In the genomic region with DNA sequence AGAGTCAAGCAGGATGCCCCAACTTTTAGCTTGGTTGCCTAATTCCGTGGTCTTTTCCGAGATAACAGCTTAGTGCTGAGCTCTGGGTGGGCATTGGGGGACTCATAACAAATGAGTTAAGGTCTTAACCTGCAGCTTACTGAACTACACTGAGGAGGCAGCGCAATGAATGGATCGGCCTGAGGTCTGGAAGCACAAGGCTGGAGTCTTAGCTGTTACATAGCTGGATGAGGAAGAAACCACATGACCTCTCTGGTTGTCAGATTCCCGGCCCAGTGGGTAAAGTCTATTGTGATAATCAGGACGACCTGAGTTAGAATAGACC, we compare ENCODE assay signal across 9 mouse cellular contexts. TPM values are rescaled to one million over a fixed set of nuclear protein-coding genes. Genes with fewer than 3 reads are reported as not detected.
DNase-seq lines count a peak whose midpoint lies in the region; ATAC-seq and TF ChIP-seq lines count a peak whose summit lies in the region.
"Had no signal": no experiment of that assay in that cellular context is flagged by ENCODE, and none has a peak within 500 bp of the region (broad histone marks: within the 10 kb centered on the region; RNA-seq: fewer than 3 reads in every experiment).

No protein-coding gene starts in this region.

- no peak for TF ChIP-seq CTCF in gastrocnemius, adult 2 months (IDR thresholded peaks at IDR 0.05)
- TF ChIP-seq CTCF in testis, adult 2 months (IDR thresholded peaks at IDR 0.05; ENCODE audit: control insufficient read depth, insufficient read depth, insufficient replicate concordance, low read depth, low read length), result no peak

- no peak for DNase-seq in gastrocnemius, adult 2 months
- DNase-seq in gastrocnemius, postnatal 4 days (ENCODE audit: low spot score in 2 of 2), result no peak
- DNase-seq in testis, postnatal 14 days (ENCODE audit: low spot score), result no peak
- DNase-seq in liver, embryonic 13.5 days, result no peak
- no peak for DNase-seq in Muller cell, postnatal 12 days (ENCODE audit: inconsistent ontology term)
- no peak for DNase-seq in yolk sac, embryonic 10.5 days (ENCODE audit: low spot score)

- H3K4me2 ChIP-seq in liver, embryonic 13.5 days, result peak overlapping the region; percentile 86

- H3K27me3 ChIP-seq in testis, adult 2 months (ENCODE audit: control insufficient read depth, insufficient read depth, low read length), result no peaks in the 10 kb centered on the region
- peaks cover 67% of the 10 kb centered on the region for H3K27me3 ChIP-seq in liver, embryonic 13.5 days

- TF ChIP-seq POLR2A in testis, adult 2 months (IDR thresholded peaks at IDR 0.05; ENCODE audit: control insufficient read depth, low read depth, low read length), result no peak

- H3K36me3 ChIP-seq in testis, adult 2 months (ENCODE audit: control insufficient read depth, insufficient read depth, low read length), result no peaks in the 10 kb centered on the region
- H3K36me3 ChIP-seq in liver, embryonic 13.5 days, result no peaks in the 10 kb centered on the region

- peak overlapping the region; percentile 88 for H3K4me3 ChIP-seq in gastrocnemius, adult 2 months
- H3K4me3 ChIP-seq in testis, adult 2 months (ENCODE audit: control insufficient read depth, low read depth, low read length), result peak overlapping the region; percentile 86
- H3K4me3 ChIP-seq in liver, embryonic 13.5 days (replicated peaks), result peak overlapping the region; percentile 65

- peaks cover 8% of the 10 kb centered on the region for H3K4me1 ChIP-seq in testis, adult 2 months (ENCODE audit: control insufficient read depth, insufficient read depth, low read length)
- peaks cover 21% of the 10 kb centered on the region for H3K4me1 ChIP-seq in liver, embryonic 13.5 days (replicated peaks)

- no peaks in the 10 kb centered on the region for H3K9me3 ChIP-seq in liver, embryonic 13.5 days (replicated peaks)

- H3K9ac ChIP-seq in liver, embryonic 13.5 days, result peak overlapping the region; percentile 68; the same call in 1 of the 2 replicates

- WGBS in liver, embryonic 13.5 days (ENCODE audit: insufficient replicate concordance), result 27% methylated on average over 6 of the region's 6 CpGs

- ATAC-seq in liver, embryonic 13.5 days (ENCODE audit: low read depth), result no peak
- no peak for ATAC-seq in CD4-positive, CD25-positive, alpha-beta regulatory T cell, adult 4 months

- intact Hi-C loops in gastrocnemius, adult 2 months (cut with DNase I), result no loop called here

- peak overlapping the region; percentile 93 for H3K27ac ChIP-seq in gastrocnemius, adult 2 months
- no peak overlapping the region for H3K27ac ChIP-seq in testis, adult 2 months (ENCODE audit: control insufficient read depth, insufficient read depth, low read depth, low read length)
- H3K27ac ChIP-seq in liver, embryonic 13.5 days, result no peak overlapping the region

RNA-seq across cellular contexts. Expression of a gene that starts 0.3 kb away (rescaled TPM):
- total RNA-seq in gastrocnemius, adult 2 months (2021), result under 1 TPM; 0.13 to 0.17 TPM
- under 1 TPM; 0.76 to 0.91 TPM for total RNA-seq in gastrocnemius, postnatal 4 days (2021)
- polyA plus RNA-seq in testis, adult 2 months (2012; rRNA removed), result not detected in 2 replicates
- 0.06 TPM in 1 of 2 replicates, not detected in the other for polyA plus RNA-seq in liver, embryonic 13.5 days (2015; fragmentation: Nextera tagmentation; extraction: Ambion mirVana)
- polyA plus RNA-seq in CD4-positive, CD25-positive, alpha-beta regulatory T cell, adult 4 months (2017; shearing (Covaris generic)), result not detected
- total RNA-seq: neutrophil, adult 5-6 weeks had no signal

RNA-seq across cellular contexts. Expression of a gene that starts 7.8 kb away (rescaled TPM):
- 10 to 100 TPM; 10.8 to 16.0 TPM for total RNA-seq in gastrocnemius, adult 2 months (2021)
- total RNA-seq in gastrocnemius, postnatal 4 days (2021), result 10 to 100 TPM; 32.6 to 36.2 TPM
- polyA plus RNA-seq in testis, adult 2 months (2012; rRNA removed), result 60.4 and 61.1 TPM in 2 replicates
- 17.3 and 19.3 TPM in 2 replicates for polyA plus RNA-seq in liver, embryonic 13.5 days (2015; fragmentation: Nextera tagmentation; extraction: Ambion mirVana)
- 1 to 10 TPM; 5.8 to 7.2 TPM for polyA plus RNA-seq in CD4-positive, CD25-positive, alpha-beta regulatory T cell, adult 4 months (2017; shearing (Covaris generic))

RNA-seq across cellular contexts. Expression of a gene that starts 38.4 kb away (rescaled TPM):
- total RNA-seq in gastrocnemius, adult 2 months (2021), result not detected
- not detected for total RNA-seq in gastrocnemius, postnatal 4 days (2021)
- 0.15 and 0.30 TPM in 2 replicates for polyA plus RNA-seq in testis, adult 2 months (2012; rRNA removed)
- polyA plus RNA-seq in liver, embryonic 13.5 days (2015; fragmentation: Nextera tagmentation; extraction: Ambion mirVana), result 0.15 TPM in 1 of 2 replicates, not detected in the other
- polyA plus RNA-seq in CD4-positive, CD25-positive, alpha-beta regulatory T cell, adult 4 months (2017; shearing (Covaris generic)), result not detected
- total RNA-seq: neutrophil, adult 5-6 weeks had no signal
